Mouse (Mus musculus) spleen, adult 12 weeks (tissue): Measurements from ENCODE around the gene Sbk1.

Source experiments
- DNase-seq: peaks from one replicate; pipeline ENCODE4 v3.0.0; 2022; ENCODE audit warnings: low spot score

The Sbk1 gene

GRCm38 (mm10) chr7:126271712-126272683 is at the start of gene Sbk1:
Gene Sbk1, plus strand, starts transcription at chr7:126272619.
- peak; percentile 73 for DNase-seq

DNA sequence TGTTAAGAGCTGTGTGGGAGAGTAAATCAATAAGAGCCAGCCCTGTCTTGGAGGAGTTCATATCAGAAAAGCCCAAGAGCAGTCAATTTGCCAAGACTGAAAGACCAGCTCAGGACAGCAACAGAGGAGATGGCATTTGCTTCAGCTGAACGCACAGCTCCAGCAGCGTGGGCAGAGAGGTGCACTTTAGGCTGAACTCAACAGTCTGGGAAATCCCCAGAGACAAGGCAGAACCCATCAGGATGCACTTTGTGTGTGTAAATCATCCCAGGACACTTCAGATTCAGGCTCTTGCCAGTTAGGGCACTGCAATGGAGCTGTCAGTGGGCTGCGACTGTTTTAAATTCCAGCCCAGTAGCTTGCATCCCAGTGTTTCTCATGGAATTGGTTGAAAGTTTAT is 49.7 kb upstream of the Sbk1 start:
- DNase-seq: no peak

- no peak for DNase-seq
Measured at GRCm38 (mm10) chr7:126226136-126226535, 46.3 kb upstream of the Sbk1 start.

DNA sequence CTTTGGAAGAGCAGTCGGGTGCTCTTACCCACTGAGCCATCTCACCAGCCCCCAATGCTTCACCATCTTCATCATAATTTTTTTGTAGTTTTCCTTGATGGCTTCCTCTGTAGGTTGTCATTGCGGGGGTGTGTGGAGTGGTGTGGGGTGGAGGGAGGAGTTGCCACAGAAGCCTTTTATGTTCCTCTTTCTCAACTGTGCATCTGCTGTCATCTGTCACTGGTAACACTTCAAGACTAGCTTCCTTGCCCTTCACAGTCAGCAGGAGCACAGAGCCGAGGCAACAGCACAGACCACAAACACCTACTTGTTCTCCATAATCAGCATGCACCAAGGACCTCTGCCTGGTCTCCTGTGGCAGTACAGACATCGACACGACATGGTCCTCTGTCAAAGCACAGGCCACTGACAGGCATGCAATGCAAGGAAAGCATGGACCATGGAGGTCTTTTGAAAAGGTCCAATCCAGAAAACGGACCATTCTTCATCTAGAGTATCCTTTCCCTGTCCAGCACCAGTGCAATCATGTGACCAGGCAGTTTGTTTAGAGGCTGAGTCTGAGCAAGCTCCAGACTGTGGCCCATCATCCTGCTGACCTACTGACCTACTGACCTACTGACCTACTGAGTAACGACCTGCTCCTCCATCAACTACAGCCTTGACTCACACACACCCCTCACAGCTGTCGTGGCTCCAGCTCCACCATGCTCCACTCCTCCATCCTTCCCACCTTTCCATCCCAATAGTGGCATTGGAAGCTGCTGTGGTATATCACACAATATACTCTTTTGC is 41.9 kb upstream of the Sbk1 start:
- DNase-seq: no peak

DNA sequence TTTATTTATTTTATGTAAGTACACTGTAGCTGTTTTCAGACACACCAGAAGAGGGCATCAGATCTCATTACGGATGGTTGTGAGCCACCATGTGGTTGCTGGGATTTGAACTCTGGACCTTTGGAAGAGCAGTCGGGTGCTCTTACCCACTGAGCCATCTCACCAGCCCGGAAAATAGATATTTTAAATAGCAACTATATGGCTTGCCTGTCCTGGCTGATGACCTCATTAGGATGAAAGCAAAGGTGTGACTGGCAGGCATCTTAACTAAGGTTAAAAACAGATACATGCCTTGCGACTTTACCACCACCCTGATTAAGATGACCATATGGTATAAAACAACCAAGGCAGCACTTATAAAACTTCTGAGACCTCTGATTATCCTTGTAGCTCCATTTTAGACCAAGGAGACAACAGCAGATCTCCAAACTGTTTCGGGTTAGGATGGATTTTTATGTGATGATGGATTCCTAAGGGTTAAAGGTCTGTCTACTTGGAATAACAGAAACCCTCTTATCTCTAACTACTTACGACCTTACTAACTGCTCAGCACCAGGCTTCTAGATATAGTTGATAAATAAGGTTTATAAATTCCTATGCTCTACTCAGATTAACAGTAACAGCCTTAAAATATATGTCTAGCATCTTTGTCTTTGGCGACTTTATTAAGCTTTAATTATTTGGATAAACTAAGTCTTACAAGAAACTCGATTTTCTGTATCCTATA is 39.9 kb upstream of the Sbk1 start:
- DNase-seq: no peak

DNA sequence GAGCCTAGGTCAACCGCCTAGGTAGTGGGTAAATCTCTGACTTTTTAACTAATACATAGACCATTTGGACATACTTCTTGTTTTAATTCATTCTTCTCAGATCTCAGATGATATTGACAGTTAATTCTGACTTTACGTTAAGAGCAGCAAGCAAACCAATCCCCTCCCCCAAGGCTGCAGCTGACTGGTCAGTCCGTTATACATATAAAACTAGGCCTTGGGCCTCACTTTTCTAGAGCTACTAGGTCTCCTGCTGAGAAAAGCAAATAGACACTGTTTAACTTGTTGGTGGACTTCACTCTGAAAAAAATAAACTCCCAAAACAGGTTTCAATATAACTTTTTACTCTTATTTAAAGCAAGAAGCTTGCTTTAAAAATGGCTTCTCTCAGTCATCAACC is 37.8 kb upstream of the Sbk1 start:
- no peak for DNase-seq

DNA sequence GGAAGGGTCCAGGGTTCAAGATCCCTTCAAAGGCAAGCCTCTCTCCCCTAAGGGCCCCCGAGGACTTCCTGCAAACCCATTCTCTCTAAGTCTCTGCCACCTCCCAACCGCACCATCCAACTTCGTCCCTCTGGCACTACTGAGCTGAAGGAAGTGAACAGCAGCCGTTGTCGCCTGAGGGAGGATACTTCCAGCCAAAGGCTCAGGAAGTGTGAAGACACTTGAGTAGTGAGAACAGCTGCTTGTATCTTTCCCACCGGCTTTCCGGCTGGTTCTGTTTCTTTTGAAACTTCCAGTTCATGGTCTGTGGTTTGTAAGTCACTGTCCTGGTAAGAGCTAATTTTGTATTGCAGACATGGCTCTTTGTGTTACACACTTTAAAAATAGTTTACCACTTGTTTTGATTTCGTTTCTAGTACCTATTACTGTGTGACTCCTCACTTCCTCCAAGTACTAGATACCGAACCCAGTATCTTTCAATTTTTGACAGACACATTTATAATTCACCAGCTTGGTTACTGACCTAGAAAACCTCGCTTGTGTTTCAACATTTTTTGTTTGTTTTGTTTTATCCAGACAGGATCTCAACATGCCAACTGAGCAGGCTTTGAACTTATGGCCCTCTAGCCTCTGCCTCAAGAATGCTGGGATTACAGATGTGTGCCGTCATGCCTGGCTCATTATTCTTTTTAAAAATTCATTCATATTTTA is 36.2 kb upstream of the Sbk1 start:
- no peak for DNase-seq

DNA sequence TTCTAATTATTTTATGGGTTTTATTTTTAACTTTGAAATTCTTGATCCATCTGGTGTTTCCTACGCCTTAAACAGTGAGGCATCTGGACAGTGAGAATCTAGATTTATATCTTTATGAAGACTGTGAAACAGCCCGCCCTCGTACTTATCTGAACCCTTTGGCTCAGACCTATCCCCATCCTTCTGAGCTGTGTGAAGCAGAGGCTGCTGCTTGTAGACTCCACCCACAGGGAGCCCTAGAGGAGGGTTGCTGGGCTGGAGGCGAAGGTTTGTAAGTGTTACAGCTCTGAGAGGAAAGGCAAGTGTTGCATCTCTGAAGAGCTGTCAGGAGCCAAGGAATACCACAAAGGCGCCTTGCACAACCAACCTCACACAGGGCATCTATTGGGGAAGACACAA is 35.6 kb upstream of the Sbk1 start:
- DNase-seq: no peak

GRCm38 (mm10) chr7:126240814-126241360 is 31.5 kb upstream of the Sbk1 start:
- DNase-seq: no peak

DNA sequence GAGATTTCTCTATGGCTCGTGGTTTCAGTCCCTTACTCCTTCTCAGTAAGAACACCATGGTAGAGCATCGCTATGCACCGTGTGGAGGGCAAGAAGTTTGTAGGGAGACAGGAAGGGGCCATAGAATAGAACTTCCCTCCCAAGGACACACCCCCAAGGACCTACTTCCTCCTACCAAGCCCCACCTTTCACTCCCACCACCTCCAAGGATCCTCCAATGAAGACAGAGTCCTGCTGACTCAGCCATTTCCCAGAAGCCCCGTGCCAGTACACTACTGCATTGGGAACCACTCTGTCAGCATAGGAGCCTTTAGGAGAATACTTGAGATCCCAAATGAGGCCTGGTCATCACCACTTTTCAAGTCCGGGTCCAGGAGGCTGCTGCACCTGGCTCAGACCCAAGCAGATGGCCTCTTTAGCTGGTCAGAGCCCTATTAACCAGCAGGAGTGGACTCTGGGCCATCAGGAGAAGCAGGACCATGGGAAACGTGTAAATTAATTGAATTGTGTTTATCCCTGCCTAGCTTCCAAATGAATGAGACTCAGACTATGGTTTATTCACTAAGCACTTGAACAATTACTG is 28.2 kb upstream of the Sbk1 start:
- no peak for DNase-seq

GRCm38 (mm10) chr7:126248088-126248487 is 24.3 kb upstream of the Sbk1 start:
- DNase-seq: no peak

- no peak for DNase-seq
Measured at GRCm38 (mm10) chr7:126248641-126249141, 23.7 kb upstream of the Sbk1 start.

GRCm38 (mm10) chr7:126249146-126249545 is 23.3 kb upstream of the Sbk1 start:
- DNase-seq: no peak

GRCm38 (mm10) chr7:126249986-126250385 is 22.4 kb upstream of the Sbk1 start:
- no peak for DNase-seq

DNA sequence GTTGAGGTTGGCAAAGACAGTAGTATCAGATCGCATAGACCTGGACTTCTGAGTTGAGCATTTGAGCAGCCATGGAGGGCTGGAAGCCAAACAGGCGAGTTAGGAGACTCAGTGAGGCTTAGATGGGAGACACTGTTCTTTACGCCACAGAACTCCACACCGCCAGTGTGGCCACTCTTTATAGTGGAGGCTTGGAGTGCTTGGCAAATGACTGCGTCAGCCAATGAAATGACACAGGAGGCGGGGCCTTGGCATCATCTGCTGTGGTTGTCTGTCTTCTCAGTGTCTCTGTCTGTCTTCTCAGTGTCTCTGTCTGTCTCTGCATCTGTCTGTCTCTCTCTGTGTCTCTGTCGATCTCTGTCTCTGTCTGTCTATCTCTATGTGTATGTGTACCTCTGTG is 21.9 kb upstream of the Sbk1 start:
- DNase-seq: no peak

- DNase-seq: no peak
Measured at GRCm38 (mm10) chr7:126251698-126252097, 20.7 kb upstream of the Sbk1 start.

DNA sequence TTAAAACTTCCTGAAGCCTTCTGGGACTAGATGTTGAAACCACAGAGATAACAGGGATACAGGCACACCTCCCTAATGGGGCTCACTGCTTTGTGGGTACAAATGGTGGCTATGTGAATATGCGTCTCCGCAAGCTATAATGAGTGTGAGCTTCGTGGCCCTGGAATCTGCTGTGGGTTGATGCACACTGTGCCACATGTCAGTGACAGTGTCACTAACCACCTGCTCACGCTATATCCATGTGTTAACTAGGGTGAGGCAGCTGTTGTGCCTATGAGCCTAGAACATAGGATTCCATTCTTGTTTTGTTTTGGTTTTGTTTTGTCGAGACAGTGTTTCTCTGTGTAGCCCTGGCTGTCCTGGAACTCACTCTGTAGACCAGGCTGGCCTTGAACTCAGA is 20.2 kb upstream of the Sbk1 start:
- DNase-seq: no peak

DNA sequence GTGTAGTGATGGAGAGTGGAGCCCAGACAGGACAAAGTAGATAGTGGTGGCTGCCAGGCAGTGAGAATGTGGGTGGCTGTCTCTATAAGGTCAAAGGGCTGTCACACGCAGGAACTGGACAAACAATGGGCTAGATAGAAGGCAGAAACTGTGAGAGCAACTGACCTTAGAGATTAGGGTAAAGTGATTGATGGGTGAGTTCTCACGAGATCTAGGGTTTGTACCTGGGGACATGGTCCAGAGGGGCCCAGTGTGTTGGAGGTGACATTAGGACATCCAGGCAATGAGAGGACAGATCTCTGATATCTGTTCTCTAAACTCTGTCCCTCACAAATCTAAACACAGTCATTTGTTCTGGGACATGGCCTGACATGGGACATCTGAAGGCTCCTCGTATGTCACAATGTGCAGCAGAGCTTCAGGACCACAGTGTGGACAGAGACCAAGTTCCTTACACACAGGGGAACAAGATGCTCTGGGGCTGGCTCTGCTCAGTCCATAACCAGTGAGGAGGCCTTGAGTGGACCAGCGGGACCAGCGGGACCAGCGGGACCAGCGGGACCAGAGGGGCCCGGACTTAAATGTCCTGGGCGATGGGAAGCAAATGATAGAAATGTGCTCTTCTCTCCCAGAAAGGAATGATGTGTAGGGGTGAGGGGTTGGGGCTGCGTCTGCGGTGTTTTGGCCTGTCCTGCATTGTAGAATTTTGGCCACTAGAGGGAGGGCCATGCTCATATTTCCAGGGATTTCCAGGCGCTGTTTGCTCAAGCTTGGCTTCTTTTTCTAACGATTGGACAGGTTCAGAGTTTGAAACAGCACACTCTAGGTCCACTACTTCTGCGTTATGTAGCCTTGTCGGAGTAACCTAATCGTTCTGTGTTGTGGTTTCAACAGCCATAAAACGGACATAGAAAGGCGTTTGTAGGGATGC is 11.9 kb upstream of the Sbk1 start:
- peak; percentile 50 for DNase-seq

GRCm38 (mm10) chr7:126261823-126262222 is 10.6 kb upstream of the Sbk1 start:
- DNase-seq: no peak

DNA sequence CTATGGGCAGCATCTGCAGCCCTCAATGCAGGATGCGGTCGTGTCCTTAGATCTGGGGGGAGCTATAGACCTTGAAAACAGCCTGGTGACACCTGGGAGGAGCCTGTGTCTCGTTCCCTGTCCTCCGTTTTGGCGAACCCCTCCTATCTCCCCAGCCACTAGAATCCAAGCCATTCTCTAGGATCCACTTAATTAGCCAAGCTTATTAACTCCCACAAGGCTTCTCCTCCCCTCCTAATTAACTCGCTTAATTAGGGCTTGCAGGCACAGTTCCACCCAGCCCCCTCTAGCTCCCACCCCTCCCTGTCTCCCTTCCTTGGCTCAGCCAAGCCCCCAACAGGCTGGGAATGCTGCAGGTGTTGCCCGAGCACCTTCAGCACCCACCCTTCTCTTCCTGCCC is 8.5 kb upstream of the Sbk1 start:
- DNase-seq: no peak
